Mouse (Mus musculus): Measurements from ENCODE around the gene Trim12a.
"Not testable (repeated sequence)": the region's sequence is repeated elsewhere in the genome, so short reads cannot be mapped to it uniquely, and the experiment has no call there.

The Trim12a gene

DNA sequence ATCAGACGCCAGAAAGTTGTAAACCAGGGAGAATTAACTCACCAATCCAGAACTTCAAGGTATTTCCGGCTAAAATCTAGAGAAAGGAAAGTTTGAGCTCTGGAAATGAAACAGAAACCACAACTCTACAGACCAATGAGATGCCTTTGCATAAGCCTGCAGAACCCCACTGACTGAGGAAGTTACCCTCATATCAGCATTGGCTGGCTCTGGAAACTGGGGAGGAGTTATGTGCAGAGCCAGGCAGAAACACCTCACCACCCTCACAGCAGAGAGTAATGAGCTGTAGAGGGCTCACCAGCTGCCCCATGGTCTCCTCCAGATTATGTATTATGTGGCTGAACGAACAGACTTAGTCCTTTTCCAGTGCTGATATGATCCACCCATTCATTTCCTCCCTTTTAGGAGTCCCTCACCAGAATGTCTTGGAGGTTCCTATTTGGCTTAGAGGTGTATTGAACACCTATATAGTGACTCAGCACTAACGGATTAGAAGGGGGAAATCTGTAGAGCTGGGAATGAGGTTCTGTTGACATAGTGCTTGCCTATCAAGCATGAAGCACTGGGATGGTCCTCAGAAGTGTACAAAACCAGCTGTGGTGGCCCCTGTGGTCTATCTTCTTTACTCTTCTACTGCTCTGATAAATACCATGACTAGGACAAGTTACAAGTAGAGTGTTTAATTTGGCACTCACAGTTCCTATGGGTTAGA is at the start of gene Trim12a:
TSS of gene Trim12a (minus strand) at position 98 of the 712 bp plus-strand sequence.
- DNase-seq (ENCODE audit: low spot score in 2 of 2) = not testable (repeated sequence)

GRCm38 (mm10) chr7:104353600-104353967 is 38.3 kb upstream of the Trim12a start:
- no peak for DNase-seq (ENCODE audit: low spot score in 2 of 2)

DNA sequence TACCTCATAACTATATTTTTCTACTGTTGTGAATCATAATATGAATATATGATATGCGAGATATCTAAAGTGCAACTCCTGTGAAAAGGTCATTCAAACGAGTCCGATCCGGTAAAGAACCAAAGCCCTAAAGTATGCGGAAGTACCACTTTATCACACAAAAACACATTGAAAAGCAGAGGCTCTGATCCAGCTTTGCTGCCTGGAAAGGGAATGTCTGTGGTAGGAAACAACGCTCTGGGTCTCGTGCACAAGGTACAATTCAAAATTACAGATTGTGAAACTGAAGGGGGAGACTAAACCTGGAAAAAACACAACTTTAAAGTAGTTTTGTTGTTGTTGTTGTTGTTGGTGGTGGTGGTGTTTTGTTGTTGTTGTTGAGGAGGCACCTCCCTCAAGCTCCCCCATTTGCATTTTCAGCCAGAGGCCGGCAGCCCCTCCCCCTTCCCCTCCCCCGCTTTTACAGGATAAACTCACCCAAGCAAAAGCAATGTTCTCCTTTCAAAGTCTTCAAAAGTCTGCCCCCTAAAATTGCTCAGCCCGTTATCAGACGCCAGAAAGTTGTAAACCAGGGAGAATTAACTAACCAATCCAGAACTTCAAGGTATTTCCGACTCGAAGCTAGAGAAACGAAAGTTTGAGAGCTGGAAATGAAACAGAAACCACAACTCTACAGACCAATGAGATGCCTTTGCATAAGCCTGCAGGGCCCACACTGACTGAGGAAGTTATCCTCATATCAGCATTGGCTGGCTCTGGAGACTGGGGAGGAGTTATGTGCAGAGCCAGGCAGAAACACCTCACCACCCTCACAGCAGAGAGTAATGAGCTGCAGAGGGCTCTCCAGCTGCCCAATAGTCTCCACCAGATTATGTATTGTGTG is 37.7 kb upstream of the Trim12a start, which contains the start of gene Trim12c:
TSS of gene Trim12c (minus strand) at position 646 of the 883 bp plus-strand sequence.
- DNase-seq (ENCODE audit: low spot score in 2 of 2) = peak; percentile 20 to 69

- DNase-seq (ENCODE audit: low spot score in 2 of 2) = not testable (repeated sequence)
Measured at GRCm38 (mm10) chr7:104348043-104348442, 32.8 kb upstream of the Trim12a start.

GRCm38 (mm10) chr7:104340744-104341143 is 25.5 kb upstream of the Trim12a start:
- DNase-seq (ENCODE audit: low spot score in 2 of 2) = not testable (repeated sequence)

DNA sequence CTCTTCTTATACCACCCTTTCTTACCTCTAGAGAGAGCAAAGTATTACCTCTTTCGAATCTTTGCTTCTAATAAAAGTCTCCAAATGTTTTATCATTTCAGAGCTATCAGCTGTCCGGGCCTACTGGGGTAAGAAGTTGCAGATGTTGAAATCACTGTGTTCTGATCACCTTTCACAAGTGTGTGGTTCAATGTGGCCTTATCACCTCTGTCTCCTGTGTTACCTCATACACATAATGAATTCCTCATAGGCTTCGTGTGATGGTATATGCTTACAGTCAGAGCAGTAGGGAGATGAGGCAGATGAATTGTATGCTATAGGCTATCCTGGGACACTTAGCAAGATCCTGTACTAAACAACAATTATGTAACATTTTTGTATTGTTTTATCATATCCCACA is 20.3 kb upstream of the Trim12a start:
- not testable (repeated sequence) for DNase-seq (ENCODE audit: low spot score in 2 of 2)

- DNase-seq (ENCODE audit: low spot score in 2 of 2) = not testable (repeated sequence)
Measured at GRCm38 (mm10) chr7:104329171-104329570, 13.9 kb upstream of the Trim12a start, which contains the start of gene Trim34b. Gene Trim34b (plus strand): TSS chr7:104329471.

DNA sequence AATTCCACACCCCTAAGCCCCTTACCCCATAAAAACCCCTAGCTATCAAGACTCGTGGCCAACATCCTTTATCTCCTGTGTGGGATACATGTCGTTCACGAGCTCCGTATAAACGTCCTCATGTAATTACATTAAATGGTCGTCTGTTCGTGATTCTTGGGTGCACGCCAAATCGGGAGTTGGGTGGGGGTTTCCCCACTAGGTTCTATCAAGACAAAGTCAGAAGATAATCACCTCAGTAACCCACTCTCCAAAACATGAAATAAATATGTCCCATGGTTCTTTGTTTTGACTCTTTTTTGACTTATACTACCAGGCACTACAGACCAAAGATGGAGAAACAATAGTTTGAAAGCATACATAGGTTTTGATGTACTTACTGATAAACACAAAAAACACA is 6.8 kb upstream of the Trim12a start:
- no peak for DNase-seq (ENCODE audit: low spot score in 2 of 2)

- peak in 1 of 2 experiments; percentile 8 for DNase-seq (ENCODE audit: low spot score in 2 of 2)
Measured at GRCm38 (mm10) chr7:104314796-104315353, 391 bp downstream of the Trim12a start.

GRCm38 (mm10) chr7:104291638-104292400 is 23.4 kb downstream of the Trim12a start:
- no peak for DNase-seq (ENCODE audit: low spot score in 2 of 2)

GRCm38 (mm10) chr7:104290641-104291040 is 24.6 kb downstream of the Trim12a start:
- DNase-seq (ENCODE audit: low spot score in 2 of 2) = no peak

DNA sequence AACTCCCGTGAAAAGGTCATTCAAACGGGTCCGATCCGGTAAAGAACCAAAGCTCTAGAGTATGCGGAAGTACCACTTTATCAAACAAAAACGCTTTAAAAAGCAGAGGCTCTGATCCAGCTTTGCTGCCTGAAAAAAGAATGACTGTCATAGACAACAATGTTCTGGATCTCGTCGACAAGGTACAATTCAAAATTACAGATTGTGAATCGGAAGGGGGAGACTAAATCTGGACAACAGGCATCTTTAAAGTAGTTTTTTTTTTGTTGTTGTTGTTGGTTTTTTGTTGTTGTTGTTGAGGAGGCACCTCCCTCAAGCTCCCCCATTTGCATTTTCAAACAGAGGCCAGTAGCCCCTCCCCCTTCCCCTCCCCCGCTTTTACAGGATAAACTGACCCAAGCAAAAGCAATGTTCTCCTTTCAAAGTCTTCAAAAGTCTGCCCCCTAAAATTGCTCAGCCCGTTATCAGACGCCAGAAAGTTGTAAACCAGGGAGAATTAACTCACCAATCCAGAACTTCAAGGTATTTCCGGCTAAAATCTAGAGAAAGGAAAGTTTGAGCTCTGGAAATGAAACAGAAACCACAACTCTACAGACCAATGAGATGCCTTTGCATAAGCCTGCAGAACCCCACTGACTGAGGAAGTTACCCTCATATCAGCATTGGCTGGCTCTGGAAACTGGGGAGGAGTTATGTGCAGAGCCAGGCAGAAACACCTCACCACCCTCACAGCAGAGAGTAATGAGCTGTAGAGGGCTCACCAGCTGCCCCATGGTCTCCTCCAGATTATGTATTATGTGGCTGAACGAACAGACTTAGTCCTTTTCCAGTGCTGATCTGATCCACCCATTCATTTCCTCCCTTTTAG is 27.5 kb downstream of the Trim12a start, which contains the start of gene Trim5:
TSS of gene Trim5 (minus strand) at position 519 of the 868 bp plus-strand sequence.
- DNase-seq (ENCODE audit: low spot score in 2 of 2) = not testable (repeated sequence)

DNA sequence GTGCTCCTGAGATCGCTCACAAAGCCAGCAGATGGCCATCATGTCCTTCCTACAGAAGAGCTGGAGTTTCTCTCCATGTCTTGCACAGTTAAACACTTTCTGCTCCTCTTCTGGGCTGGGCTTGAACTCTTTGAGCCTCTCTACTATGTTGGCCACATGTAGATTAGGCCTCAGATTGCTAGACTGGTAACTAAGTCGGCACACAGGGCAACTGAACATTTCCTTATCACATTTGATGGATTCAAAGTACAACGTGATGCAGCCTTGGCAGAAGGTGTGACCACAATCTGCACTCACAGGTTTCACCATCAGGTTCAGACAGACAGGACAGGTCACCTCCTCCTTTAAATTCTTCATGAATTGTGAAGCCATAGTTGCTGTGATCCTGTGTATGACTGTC is 35.9 kb downstream of the Trim12a start:
- not testable (repeated sequence) for DNase-seq (ENCODE audit: low spot score in 2 of 2)

DNA sequence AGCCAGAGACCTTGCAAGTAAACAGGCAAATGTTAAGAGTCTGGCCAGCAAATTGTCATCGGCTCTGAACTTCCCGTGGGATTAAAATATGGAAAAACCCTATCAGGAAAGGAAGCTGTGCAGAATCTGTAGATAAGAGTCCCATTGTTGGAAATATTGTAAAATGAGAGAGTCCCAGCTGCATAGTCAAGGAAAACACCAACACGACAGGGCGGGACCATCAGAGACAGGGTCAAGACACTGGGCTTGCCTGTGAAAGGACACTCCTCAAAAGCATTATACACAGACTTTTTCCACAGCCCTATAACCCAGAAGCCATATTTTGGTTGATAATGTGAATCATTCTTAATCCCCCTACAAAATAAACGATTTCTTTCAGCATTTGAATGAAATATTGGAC is 49.9 kb downstream of the Trim12a start:
- not testable (repeated sequence) for DNase-seq (ENCODE audit: low spot score in 2 of 2)

GRCm38 (mm10) chr7:104260380-104260779 is 54.9 kb downstream of the Trim12a start:
- not testable (repeated sequence) for DNase-seq (ENCODE audit: low spot score in 2 of 2)

Measured in spleen, postnatal 10 days (tissue).